Mouse (Mus musculus) retina, postnatal 7 days (tissue): ENCODE data around the gene Cldn15.
"Not testable (repeated sequence)": the region's sequence is repeated elsewhere in the genome, so short reads cannot be mapped to it uniquely, and the experiment has no call there.

Experiments
- DNase-seq: peaks from one replicate; pipeline ENCODE4 v3.0.0-alpha.2; 2012; ENCODE audit warnings: low read depth, low spot score

The Cldn15 gene

DNA sequence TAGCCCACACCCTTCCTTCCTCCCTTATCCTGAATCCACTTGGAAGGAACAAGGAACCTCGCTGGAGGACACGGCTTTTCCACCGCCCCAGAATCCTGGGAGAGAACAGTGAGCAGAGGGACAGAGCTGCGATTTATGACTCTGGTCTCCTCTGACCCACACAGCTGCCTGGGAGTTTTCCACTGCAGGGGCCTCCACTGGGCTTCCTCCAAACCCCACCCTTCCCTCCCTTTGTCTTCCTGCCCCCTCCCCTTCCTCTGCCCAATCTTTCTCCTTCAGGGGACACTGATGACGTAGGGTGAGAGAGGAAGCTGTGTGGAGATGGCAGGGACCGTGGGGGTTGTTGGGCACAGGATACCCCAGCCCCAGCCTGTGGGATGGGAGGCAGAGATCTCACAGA lies at the start of gene Cldn15:
Gene Cldn15, plus strand, starts transcription at position 286 of the 400 bp plus-strand sequence.
- DNase-seq, result no peak

DNA sequence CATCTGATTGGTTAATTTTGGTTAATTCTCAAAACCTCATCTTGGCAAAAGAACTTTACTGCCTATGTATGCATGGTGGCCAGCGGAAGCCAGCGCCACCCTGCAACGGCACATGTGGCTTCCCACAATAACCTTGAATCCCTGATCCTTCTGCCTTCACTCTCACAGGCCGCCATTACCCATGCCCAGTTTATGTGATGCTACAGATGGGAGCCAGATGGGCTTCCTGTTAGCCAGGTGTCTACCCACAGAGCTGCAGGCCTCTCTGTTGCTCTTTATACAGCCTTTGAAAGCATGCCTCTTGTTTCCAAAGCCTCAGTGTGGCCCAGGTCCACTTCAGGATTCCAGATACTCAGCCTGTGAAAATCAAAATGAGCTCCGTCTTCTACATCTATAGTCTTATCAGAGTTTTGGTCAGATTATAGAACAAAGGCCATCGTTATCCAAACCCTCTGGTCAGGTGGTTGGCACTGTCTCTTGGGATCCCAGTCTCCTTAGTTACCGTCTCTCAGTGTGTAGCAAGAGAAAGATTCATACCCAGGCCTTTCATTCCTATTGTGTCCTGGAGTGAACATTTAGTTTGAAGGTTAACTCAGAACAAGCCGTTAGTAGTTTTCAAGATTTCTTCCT lies 48.7 kb upstream of the Cldn15 start:
- no peak for DNase-seq

DNA sequence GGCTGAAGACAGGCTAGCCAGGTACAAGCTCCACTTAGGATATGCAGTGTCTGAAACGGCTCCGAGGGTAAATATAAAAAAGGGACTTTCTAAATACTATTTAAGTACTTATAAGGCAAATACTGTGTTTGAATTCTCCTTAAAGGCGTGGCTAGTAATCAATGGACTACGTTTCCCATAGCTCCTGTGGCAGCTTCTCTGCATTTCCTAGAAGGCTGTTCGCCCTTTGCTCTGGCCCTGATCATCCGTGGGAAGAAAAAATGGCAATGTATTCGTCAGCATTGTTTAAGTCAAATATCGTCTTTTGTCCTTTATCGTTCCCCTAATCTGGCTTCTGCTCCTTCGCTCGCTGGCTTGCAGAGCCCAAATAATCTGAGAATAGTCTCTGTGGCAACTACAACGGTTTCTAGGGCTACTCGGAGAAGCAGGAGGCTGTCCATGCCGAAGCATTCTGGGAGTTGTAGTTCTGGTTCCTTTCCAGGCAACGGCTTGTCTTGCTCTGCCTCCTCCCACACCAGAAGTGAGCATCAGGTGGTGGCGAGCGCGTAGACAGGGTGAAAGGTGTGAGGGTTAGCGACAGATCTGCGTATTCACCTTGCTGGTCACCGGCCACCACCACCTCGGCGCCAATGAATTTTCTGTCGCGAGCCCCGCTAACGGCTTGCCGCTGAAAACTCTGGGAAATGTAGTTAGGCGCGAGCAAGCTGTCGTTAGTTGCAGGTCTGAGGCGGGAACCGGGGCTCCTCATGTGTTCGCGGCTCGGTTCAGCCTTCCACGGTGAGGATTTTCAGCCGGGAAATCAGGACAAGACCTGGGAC lies 47.6 kb upstream of the Cldn15 start:
- DNase-seq, result peak; percentile 73

DNA sequence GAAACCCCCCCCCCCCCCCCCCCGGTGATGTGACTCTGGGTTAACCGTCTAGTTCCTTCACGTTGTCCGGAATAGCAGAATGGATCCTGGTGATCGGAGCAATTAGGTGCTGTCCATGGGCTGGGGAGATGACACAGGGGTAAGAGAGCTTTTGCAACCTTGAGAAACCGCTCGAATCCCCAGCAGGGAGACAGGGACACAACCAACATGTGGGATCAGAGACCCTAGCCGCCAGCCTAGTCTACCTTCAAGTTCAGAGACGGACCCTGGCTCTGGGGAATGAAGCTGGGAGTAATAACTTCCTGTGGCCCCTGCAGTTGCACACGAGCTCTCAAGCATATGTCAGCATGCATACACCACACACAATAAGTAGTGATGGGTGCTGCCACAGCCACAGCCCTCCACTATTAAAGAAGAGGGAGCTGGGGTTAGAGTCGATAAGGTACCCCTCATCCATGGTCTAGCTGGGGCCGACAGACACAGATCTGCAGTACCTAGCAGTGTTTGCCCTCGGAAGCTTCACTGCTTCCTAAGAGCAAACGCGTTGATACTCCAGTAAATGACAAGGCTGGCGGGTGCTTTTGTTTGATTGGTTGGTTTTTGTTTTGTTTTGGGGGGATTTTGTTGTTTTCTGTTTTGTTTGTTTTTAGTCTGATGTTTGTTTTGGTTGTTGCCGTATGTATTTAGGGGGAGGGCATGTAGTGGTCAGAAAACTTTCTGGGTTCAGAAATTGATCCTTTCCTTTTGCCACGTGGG lies 46.7 kb upstream of the Cldn15 start:
- no peak for DNase-seq

DNA sequence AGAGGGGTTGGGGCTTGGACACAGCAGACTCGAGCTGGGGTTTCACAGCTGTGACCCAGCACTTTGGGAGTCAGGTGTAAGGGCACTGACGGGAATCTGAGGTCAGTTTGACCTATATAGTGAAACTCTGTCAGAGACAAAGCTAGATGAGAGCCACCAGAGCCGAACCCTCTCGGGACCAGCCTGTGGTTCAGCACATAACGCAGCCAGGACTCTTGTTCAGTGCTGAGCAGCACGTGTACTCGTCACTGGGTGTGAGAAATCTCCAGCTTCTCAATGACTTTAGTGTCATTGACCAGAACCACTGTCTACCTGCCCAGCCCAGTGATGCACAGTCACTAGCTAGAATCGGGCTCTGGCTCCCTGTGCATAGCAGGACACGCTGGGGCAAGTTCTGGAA lies 43.6 kb upstream of the Cldn15 start:
- DNase-seq, result no peak

DNA sequence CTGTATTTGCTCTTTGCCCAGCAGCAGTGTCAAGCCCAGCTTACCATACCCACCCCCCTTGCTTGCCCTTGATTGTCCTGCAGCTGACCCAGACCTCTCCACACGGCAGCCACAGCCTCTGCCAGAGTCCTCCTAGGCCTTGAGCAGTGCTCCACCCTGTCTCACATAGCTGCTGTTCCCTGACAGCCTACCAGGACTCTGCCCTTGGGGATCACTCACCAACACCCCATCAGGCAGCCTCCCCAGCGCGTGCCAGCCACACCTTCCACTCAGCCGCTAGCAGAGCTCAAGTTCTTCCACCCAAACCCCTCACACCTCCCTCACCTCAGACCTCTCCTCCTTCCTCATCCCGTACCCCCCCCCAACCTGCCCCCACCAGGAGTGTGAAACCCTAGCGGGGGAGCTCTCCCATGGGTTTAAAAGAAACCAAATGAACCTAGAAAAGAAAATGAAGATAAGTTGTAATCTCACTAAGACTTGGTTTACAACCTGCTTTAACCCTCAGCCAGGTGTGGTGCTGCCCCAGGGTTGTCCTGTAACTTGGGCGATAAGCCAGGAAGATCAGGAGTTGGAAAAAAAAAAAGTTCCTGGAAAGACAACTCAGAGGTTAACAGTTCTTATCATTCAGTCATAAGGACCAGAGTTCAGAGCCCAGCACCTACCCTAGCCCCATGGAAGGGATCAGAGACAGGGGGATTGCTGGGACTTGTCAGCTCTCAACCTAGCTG lies 42.5 kb upstream of the Cldn15 start:
- no peak for DNase-seq

DNA sequence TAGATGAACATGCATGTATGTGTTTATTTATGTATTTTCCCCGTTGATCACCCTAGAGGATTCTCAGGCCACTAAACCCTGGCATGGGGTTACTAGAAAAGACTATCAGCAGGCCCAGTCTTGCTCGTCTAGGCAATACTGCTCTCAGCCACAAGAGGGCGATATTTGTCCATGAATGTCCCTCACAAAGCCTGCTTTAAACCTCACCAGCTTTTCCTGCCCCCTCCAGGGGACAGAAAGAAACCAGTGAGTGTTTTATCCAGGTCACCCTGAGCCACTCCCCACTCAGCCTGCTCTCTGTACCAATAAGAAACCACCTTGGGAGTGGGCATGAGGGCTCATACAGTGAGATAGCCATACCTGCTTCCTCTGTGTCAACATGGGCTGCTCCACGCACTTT lies 37.3 kb upstream of the Cldn15 start:
- DNase-seq, result peak; percentile 86

DNA sequence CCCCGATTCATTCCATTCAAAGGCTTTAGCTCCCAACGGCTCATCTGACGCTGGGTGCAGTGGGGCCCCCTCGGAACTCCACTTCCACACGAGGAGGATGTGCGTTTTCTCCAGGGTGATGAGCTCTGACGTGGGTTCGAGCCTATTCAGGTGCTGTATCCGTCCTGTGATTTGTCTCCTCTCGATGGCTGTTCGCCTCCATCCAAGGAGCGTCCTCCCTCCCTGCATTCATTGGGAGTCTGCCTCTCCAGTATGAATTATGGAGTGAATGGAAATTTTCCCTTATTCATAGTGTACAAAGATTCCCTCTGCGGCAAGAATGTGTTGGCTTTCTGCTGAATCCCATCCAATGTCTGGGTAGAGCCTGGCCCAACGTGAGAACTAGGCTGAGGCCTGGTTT lies 34.5 kb upstream of the Cldn15 start:
- no peak for DNase-seq

DNA sequence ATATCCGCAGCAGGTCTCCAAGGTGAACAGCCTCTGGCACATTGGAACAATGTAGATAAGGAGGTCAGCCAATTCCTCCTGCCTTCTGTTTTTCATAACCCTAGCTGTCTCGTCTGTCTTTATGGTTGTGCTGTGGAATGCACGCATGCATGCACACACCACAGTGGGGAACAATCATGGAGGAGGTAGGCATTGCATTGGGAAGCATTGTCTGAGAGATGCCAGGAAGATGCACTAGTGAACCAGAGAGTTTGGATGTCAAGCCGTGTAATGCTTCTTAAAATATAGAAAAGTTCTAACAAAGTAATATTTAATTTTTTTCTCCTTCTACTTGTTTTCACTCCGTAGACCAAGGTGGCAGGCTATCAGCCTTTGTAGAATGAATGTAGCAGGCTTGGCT lies 33.5 kb upstream of the Cldn15 start:
- no peak for DNase-seq

DNA sequence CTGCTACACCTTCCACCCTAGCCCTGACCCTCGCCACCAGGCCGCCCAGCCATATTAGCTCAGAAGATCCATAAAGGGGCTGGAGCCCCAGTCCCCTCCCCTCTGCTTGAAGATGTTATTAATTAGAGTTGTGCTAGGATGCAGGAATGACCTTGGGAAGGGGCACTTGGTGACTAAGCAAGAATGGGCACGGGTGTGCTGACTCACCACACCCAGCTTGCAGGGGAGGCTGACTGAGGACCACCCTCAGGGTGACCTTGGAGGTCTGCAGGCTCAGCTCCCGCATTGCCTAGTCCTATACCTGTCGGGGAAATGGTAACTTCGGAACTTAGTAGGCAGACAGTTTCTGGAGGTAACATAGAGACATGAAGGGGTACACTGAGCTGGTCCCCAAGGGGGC lies 32.5 kb upstream of the Cldn15 start:
- DNase-seq, result no peak

DNA sequence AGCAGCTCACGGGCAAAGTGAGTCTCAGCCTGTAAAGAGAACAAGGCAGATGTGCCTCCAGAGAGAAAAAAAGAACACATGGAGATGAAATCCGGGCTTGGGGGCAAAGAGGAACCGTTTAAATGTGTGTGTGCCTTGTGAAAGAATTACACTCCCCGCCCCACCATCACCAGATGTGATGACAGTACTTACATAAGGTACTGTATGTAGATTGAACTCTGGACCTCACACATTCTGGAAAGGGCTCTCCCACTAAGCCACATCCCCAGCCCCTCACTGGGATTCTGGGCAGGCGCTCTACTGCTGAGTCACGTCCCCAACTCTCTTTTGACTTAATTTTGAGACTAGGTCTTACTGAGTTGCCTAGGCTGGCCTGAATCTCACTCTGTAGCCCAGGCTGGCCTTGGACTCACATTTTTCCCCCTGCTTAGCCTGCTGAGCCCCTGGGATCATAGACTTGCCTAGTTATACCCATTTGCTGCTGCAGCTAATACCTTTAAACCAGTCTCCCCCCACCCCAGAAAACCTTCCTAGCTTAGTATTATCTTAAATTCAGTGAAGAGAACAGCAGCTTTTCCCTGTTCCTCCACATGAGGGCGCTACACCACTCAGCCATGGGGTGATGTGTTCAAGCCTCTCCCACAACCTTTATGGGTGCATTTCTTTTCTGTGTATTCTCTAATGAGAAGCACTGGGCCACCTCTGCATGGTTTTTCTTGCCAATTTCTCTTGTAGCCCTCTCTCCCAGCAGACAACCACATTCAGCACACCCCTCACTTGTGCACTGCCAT lies 30.3 kb upstream of the Cldn15 start:
- no peak for DNase-seq

DNA sequence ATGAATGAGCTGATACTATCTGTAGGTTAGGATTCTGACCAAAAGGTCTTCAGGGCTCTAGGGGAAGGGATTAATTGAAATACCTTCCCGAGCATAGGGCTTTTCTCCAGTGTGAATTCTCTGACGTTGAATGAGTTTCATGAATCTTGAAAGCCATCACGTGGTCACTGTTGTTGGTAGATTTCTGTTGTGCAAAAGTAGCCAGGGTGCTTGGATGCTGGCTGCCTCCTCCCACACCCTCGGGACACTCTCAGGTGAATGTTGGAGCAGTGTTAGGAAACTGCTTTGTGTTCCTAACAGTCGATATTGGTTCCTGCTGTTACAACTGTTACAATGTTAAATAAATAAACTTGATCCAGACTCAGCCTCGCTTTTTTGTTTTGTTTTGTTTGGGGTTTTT lies 29.7 kb upstream of the Cldn15 start:
- no peak for DNase-seq

DNA sequence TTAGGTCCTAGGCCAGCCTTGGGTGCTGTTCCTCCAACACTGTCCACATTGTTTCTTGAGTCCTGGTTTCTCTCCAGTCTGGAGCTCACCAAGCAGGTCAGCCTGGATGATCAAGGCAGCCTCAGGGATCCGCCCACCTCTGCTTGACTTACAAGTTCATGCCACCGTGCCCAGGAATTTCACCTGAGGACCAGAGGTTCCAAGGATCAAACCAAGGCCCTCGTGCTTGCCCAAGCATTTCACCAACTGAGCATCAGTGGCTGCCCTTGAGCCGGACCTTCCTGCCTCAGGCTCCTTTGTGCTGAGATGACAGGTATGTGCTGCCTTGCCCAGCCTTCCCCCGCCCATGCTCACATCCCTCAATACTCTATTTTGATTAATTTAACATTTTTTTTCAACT lies 28.8 kb upstream of the Cldn15 start:
- no peak for DNase-seq

DNA sequence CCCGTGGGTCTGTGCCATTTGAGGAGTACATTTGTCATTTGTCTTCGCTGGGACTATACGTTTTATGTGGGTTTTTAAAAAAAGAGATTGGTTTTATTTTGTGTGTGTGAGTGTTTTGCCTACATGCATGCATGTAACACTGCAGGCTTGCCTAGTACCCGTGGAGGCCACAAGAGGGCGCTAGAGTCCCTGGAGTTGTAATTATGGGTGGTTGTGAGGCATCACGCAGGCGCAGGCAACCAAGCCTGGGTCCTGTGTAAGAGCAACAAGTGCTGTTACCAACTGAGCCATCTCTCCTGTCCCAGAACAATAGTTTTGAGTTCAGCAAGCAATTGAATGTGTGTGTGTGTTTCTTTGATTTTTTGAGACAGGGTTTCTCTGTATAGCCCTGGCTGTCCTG lies 27.1 kb upstream of the Cldn15 start:
- no peak for DNase-seq

DNA sequence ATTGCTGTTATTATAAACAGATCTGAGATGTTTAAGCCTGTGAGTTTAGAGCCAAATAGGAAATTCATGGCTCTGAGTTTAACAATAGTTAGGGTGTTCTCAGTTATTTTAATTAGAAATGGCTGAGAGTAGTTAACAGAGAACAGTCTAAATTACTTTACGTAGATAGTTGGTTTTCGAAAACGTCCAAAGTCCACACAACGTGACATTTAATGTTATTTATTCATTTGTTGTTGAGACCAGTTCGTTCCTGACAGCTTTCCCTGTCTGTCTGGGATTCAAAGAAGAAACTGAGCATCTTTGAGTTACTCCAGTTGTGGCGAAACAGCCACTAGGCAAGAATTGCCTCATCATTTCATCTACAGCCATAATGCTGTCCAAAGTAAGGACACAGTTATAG lies 26.4 kb upstream of the Cldn15 start:
- DNase-seq, result not testable (repeated sequence)

DNA sequence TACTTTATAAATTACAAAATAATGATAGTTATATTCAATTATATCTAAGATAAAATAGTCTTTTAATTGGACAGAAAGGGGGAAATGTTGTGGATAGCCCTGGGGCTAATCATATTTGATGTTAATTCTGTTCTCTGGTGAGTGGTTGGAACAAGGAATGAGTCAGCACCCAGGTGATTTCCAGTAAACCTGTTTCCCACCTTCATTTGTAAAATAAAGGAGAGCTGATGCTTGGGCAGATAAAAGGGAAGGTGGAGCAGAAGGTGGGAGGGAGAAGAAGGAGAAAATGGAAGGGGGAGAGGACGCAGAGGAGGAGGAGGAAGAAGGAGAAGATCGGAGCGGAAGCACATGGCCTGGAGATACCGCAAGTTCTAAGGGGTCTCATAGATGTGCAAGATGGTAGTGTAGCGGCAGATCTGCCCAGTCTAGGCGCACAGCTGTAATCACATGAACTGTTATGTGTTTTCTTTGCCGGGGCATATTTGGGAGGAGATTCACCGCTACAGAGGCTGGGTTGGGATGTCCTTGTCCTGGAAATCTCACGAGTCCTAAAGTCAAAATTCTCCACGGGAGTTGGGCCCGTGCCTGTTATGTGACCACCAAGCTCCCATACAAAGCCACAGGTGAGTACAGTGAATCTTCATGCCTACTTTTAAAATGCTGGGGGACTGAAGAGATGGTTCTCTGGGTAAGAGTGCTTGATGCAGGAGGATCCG lies 25.4 kb upstream of the Cldn15 start:
- no peak for DNase-seq

DNA sequence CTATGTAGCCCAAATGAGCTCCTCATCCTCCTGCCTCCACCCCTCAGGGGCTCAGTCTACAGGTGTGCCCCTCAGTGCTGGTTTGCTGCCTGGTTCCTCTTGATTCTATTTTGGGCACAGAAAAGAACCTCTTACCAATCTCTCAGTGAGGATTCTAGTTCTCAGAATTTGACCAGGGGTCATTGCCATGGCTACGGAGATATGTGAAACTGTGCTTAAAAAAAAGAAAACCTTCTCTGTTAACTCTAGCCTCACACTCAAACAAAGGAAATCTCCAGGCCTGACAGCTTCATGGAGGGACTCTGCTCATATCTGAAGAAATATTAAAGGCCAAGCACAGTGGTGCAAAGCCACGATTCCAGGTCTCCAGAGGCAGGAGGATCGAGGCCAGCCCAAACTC lies 23.6 kb upstream of the Cldn15 start:
- no peak for DNase-seq

DNA sequence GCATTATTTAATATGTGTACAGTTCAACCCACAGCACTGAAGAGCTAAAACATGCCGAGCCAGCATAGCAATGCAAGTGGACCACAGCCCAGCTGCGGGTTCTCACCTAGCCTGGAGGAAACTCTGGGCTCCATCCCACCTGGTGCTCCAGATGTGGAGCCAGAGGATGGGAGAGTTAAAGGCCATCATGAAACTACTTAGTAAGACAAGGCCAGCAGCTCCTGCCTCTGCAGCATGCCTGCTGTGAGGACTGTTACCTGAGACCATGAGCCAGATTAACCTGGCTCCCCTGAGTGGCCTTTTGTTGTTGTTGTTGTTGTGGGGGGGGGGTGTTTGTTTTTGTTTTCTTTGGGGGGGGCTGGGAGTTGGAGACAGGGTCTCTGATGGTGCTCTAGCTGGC lies 23.0 kb upstream of the Cldn15 start:
- no peak for DNase-seq

DNA sequence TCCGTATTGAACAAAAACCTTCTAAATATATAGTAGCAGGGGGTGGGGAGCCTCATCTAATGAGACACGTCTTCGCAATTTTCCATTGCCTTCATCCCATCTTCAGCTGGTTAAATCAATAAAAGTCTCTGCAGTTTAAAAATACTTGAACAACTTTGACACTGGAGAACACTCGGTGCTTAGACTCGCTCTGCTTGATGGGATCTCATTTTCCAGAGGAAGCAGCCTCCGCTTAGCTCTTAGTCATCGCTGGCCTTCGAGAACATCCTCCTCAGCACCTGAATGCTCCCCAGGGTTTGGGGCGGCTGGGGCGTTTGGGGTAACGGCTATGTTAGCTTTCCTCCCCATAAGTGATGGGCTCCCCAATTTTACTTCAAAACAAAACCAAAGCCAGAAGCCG lies 21.3 kb upstream of the Cldn15 start:
- DNase-seq, result no peak

DNA sequence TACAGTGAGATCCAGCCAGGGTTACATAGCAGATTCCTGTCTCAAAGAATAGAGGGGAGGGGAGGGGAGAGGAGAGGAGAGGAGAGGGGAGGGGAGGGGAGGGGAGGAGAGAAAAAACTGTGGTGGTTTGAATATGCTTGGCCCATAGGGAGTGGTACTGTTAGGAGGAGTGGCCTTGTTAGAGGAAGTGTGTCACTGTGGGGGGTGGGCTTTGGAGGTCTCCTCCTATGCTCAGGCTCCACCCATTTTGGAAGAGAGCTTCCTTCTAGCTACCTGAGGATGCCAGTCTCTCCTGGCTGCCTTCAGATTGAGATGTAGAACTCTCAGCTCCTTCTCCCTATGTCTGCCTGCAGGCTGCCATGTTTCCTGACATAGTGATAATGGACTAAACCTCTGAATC lies 18.5 kb upstream of the Cldn15 start:
- no peak for DNase-seq
